Mouse (Mus musculus) spleen, adult 2 months (tissue): ENCODE results near the gene Adam1b.

ENCODE experiments used
- CTCF ChIP-seq: fragments of 200-500 bp; IDR thresholded peaks from 2 replicates; pipeline ENCODE4 v1.5.1; 2011; ENCODE audit warnings: mild to moderate bottlenecking, inconsistent platforms; ENCODE audit not compliant: insufficient read depth, insufficient read length, insufficient replicate concordance; ENCODE audit errors: extremely low read depth
- POLR2A ChIP-seq: fragments of 200-500 bp; IDR thresholded peaks from 2 replicates; pipeline ENCODE4 v1.6.1; 2011; ENCODE audit warnings: low read depth, low read length, inconsistent platforms

DNA sequence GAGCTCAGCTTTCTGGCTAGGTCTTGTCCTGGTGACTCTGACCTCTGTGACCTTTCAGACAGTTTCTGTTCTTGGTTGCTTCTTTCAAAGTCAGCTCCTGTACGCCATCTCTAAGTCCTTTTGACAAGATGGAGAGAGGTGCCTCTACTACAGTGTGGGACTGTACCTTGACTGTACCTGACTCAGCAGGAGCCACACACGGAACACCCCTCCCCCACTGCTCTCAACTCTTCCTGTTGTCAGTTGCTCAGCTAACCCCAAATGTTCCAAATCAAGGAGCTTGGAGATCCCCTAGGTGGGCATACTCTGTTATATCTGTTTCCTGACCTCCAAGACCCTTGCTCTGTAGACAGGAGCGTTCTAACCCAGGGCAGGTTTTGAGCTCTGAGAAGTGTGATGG, at the start of gene Adam1b:
- TF ChIP-seq CTCF (no peak), POLR2A (no peak)
